Mouse (Mus musculus): ENCODE results near the gene Elf2. TPM values are rescaled to one million over a fixed set of nuclear protein-coding genes. Genes with fewer than 3 reads are reported as not detected.
A peak's percentile ranks its signal among the peaks of the same experiment; 100 is the strongest.

Gene Elf2
- polyA plus RNA-seq, 1 experiment from 2014 or later = 53.5 TPM

- Histone ChIP-seq H3K27ac (ENCODE audit: low read length) (no peak overlapping the region), H3K9ac (ENCODE audit: low read depth, low read length) (no peak overlapping the region), H3K36me3 (ENCODE audit: control insufficient read depth, insufficient read depth, low read length) (no peaks in the 10 kb centered on the region), H3K4me3 (ENCODE audit: low read length) (no peak overlapping the region), H3K4me2 (ENCODE audit: low read depth, low read length) (no peak overlapping the region), H3K27me3 (replicated peaks; ENCODE audit: control insufficient read depth, insufficient read depth, low read length) (no peaks in the 10 kb centered on the region), H3K9me3 (ENCODE audit: control insufficient read depth, low read length) (no peaks in the 10 kb centered on the region), H3K4me1 (ENCODE audit: control insufficient read depth, insufficient read depth, low read length) (peaks cover 16% of the 10 kb centered on the region)
- no peak for ATAC-seq
- 86% methylated on average over 3 of the region's 3 CpGs for WGBS
Observed at GRCm38 (mm10) chr3:51229226-51229625, 111.2 kb downstream of the Elf2 start.

DNA sequence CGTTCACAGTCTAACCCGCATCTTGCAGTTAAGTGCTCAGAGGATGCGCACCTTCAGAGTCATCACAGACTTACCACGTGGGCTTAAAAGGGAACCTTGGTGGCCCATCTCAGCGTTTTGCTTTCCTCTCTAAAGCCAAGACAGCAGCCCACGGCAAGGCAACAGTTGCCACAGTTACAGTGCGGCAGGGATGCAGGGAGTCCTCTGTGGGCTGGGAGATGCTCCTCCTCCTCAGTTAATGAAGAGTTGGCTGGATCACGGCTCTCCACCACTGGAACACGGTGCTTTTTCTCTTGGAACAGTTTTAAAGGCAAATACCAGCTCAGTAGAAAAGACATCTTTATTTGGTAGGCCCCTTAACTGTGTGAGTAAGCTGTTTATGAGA, 111.7 kb downstream of the Elf2 start:
- Histone ChIP-seq H3K27ac (ENCODE audit: low read length) (no peak overlapping the region), H3K4me3 (ENCODE audit: low read length) (no peak overlapping the region), H3K9ac (ENCODE audit: low read depth, low read length) (no peak overlapping the region), H3K9me3 (ENCODE audit: control insufficient read depth, low read length) (no peaks in the 10 kb centered on the region), H3K4me1 (ENCODE audit: control insufficient read depth, insufficient read depth, low read length) (peaks cover 12% of the 10 kb centered on the region), H3K36me3 (ENCODE audit: control insufficient read depth, insufficient read depth, low read length) (no peaks in the 10 kb centered on the region), H3K4me2 (ENCODE audit: low read depth, low read length) (no peak overlapping the region), H3K27me3 (replicated peaks; ENCODE audit: control insufficient read depth, insufficient read depth, low read length) (no peaks in the 10 kb centered on the region)
- 79% methylated on average over 9 of the region's 9 CpGs for WGBS
- no peak for ATAC-seq

DNA sequence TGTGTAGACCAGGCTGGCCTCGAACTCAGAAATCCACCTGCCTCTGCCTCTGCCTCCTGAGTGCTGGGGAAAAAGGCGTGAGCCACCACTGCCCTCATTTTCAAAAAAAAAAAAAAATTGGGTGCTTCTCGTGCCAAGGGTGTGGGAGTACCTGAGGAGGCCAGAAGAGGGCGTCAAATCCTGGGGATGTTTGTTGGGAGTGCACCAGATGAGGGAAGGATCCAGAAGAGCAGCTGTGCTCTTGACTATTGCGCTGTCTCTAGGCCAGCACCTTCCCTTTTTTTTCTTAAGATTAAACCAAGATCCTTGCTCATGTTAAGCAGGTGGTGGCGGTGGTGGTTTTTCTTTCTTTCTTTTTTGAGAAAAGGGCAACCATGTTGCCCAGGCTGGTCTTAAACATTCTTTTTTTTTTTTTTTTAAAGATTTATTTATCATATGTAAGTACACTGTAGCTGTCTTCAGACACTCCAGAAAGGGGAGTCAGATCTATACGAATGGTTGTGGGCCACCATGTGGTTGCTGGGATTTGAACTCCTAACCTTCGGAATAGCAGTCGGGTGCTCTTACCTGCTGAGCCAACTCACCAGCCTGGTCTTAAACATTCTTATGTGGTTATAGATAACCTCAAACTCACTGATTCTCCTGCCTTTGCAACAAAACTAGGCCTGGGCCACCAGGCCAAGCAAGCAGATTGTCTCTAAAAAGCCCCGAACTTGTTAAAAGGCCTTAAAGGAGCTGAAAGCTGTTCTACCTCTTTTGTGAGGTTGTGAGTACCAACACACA, 112.2 kb downstream of the Elf2 start:
- Histone ChIP-seq H3K4me3 (ENCODE audit: low read length) (no peak overlapping the region), H3K27ac (ENCODE audit: low read length) (no peak overlapping the region), H3K9me3 (ENCODE audit: control insufficient read depth, low read length) (no peaks in the 10 kb centered on the region), H3K4me2 (ENCODE audit: low read depth, low read length) (no peak overlapping the region), H3K4me1 (ENCODE audit: control insufficient read depth, insufficient read depth, low read length) (peaks cover 7% of the 10 kb centered on the region), H3K36me3 (ENCODE audit: control insufficient read depth, insufficient read depth, low read length) (no peaks in the 10 kb centered on the region), H3K27me3 (replicated peaks; ENCODE audit: control insufficient read depth, insufficient read depth, low read length) (no peaks in the 10 kb centered on the region), H3K9ac (ENCODE audit: low read depth, low read length) (no peak overlapping the region)
- 77% methylated on average over 10 of the region's 10 CpGs for WGBS
- no peak for ATAC-seq

GRCm38 (mm10) chr3:51226601-51227000, 113.9 kb downstream of the Elf2 start:
- no peak for ATAC-seq
- Histone ChIP-seq H3K9me3 (ENCODE audit: control insufficient read depth, low read length) (no peaks in the 10 kb centered on the region), H3K4me3 (ENCODE audit: low read length) (no peak overlapping the region), H3K9ac (ENCODE audit: low read depth, low read length) (no peak overlapping the region), H3K27ac (ENCODE audit: low read length) (no peak overlapping the region), H3K36me3 (ENCODE audit: control insufficient read depth, insufficient read depth, low read length) (no peaks in the 10 kb centered on the region), H3K27me3 (replicated peaks; ENCODE audit: control insufficient read depth, insufficient read depth, low read length) (no peaks in the 10 kb centered on the region), H3K4me1 (ENCODE audit: control insufficient read depth, insufficient read depth, low read length) (peaks cover 9% of the 10 kb centered on the region; the same call in 1 of the 2 replicates), H3K4me2 (ENCODE audit: low read depth, low read length) (no peak overlapping the region)
- 80% methylated on average over 3 of the region's 3 CpGs for WGBS

GRCm38 (mm10) chr3:51225979-51226378, 114.5 kb downstream of the Elf2 start:
- Histone ChIP-seq H3K9ac (ENCODE audit: low read depth, low read length) (no peak overlapping the region), H3K36me3 (ENCODE audit: control insufficient read depth, insufficient read depth, low read length) (no peaks in the 10 kb centered on the region), H3K27me3 (replicated peaks; ENCODE audit: control insufficient read depth, insufficient read depth, low read length) (no peaks in the 10 kb centered on the region), H3K4me2 (ENCODE audit: low read depth, low read length) (peak overlapping the region; percentile 89; the same call in 1 of the 2 replicates), H3K9me3 (ENCODE audit: control insufficient read depth, low read length) (no peaks in the 10 kb centered on the region), H3K4me3 (ENCODE audit: low read length) (no peak overlapping the region), H3K27ac (ENCODE audit: low read length) (no peak overlapping the region), H3K4me1 (ENCODE audit: control insufficient read depth, insufficient read depth, low read length) (peaks cover 9% of the 10 kb centered on the region; the same call in 1 of the 2 replicates)
- ATAC-seq = no peak
- WGBS = 94% methylated on average over 10 of the region's 10 CpGs

DNA sequence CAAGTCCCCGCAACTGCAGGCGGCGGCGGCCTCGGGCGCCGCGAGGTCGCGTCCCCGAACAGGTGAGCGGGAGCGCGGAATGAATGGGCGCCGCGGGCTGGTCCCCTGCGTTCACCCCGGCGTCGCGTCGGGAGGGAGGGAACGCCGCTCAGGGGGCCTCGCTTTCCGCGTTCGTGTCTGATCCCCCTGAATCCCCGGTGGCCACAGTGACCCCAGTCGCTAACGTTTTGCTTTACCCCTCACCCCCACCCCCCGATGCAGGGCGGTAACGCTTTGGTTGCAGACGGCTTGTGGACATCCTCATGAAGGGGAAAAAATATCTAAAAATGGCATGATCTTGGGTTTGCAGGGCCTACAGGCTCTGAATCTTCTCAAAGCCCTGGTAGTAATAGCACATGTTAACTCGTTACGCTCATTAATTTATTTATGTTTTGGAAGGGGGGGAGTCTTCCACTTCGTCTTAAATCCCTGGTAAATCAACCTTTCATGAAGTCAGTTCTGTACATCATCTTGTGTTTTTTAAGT, 115.2 kb downstream of the Elf2 start:
- no peaks in the 10 kb centered on the region for H3K36me3 ChIP-seq (ENCODE audit: control insufficient read depth, insufficient read depth, low read length)
- peak overlapping the region; percentile 86 for H3K9ac ChIP-seq (ENCODE audit: low read depth, low read length)
- H3K9me3 ChIP-seq (ENCODE audit: control insufficient read depth, low read length) = no peaks in the 10 kb centered on the region
- H3K4me3 ChIP-seq (ENCODE audit: low read length) = peak overlapping the region; percentile 88
- peak overlapping the region; percentile 89 for H3K4me2 ChIP-seq (ENCODE audit: low read depth, low read length)
- H3K27me3 ChIP-seq (replicated peaks; ENCODE audit: control insufficient read depth, insufficient read depth, low read length) = no peaks in the 10 kb centered on the region
- WGBS = under 1% methylated on average over 36 of the region's 39 CpGs
- no peak for ATAC-seq
- peak overlapping the region; percentile 96 for H3K27ac ChIP-seq (ENCODE audit: low read length)
- peaks cover 9% of the 10 kb centered on the region; the same call in 1 of the 2 replicates for H3K4me1 ChIP-seq (ENCODE audit: control insufficient read depth, insufficient read depth, low read length)

DNA sequence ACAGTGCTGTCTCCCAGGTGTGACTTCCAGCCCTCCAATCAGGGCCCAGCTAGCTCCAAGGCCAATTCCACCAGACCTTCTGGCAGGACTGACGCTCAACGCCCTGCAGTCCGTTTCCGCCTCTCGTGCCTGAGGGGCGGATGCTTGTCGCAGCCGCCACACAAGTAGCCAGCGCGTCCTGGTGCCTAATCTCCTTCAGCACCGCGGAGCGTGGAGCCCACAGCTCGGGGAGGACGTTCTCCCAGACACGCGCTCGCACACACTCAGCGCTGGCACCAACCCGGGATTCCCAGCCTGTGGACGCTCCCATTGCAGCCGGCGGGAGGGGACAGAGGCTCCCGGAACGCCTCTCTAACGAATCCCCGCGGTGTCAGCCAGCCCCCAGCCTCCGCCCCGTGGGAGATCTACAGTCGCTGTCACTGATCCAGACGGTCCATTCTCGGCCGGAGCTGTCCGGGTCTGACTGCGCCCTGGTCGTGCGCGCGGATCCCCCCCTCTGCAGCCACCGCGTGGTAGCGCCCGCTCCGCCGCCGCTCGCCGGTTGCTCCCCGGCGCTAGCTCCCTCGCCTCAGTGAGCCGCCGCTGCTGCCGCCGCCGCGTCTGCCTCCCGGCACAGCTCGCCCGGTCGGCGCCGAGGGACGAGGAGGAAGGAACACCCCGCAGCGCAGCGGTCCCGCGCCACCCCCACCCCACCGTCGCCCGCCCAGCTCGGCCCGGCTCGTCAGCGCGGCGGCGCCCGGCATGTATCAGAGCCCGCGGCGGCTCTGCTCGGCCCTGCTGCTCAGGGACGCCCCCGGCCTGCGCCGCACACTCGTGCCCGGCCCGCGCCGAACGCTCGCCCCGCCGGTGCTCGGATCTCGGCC, 115.9 kb downstream of the Elf2 start, which contains the start of gene Noct:
TSS of gene Noct (plus strand) at position 85 of the 863 bp plus-strand sequence.
- Histone ChIP-seq H3K27ac (ENCODE audit: low read length) (peak within 1 kb of the TSS; percentile 96), H3K9me3 (ENCODE audit: control insufficient read depth, low read length) (no peaks in the 10 kb centered on the region), H3K9ac (ENCODE audit: low read depth, low read length) (peak within 1 kb of the TSS; percentile 86), H3K36me3 (ENCODE audit: control insufficient read depth, insufficient read depth, low read length) (no peaks in the 10 kb centered on the region), H3K4me2 (ENCODE audit: low read depth, low read length) (peak within 1 kb of the TSS; percentile 89), H3K4me1 (ENCODE audit: control insufficient read depth, insufficient read depth, low read length) (peaks cover 9% of the 10 kb centered on the region; the same call in 1 of the 2 replicates), H3K4me3 (ENCODE audit: low read length) (peak within 1 kb of the TSS; percentile 88), H3K27me3 (replicated peaks; ENCODE audit: control insufficient read depth, insufficient read depth, low read length) (no peaks in the 10 kb centered on the region)
- ATAC-seq = peak; percentile 92
- WGBS = under 1% methylated on average over 85 of the region's 100 CpGs

DNA sequence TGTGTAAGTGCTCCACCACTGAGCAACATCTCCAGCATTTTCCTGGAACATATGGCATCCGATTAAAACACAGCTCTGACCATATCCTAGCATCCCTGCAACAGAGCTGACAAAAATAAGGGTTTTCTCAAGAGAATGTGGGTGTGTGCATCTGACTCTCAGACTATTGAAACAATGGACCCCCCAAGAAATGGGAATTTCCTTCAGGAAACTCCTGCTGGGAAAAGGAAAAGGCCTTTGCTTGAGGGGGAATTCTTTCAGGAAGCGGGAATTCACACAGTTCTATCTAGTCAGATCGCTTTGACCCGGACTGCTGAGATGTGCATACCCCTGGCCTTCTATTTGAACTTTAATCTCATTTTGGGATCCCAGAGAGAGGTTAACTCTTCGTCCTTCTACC, 116.9 kb downstream of the Elf2 start:
- peak overlapping the region; percentile 89 for H3K4me2 ChIP-seq (ENCODE audit: low read depth, low read length)
- WGBS = 28% methylated on average over 5 of the region's 5 CpGs
- H3K27me3 ChIP-seq (replicated peaks; ENCODE audit: control insufficient read depth, insufficient read depth, low read length) = no peaks in the 10 kb centered on the region
- peaks cover 9% of the 10 kb centered on the region; the same call in 1 of the 2 replicates for H3K4me1 ChIP-seq (ENCODE audit: control insufficient read depth, insufficient read depth, low read length)
- H3K27ac ChIP-seq (ENCODE audit: low read length) = peak overlapping the region; percentile 16; the same call in 1 of the 2 replicates
- H3K9me3 ChIP-seq (ENCODE audit: control insufficient read depth, low read length) = no peaks in the 10 kb centered on the region
- peak overlapping the region; percentile 86 for H3K9ac ChIP-seq (ENCODE audit: low read depth, low read length)
- peak overlapping the region; percentile 88 for H3K4me3 ChIP-seq (ENCODE audit: low read length)
- no peak for ATAC-seq
- no peaks in the 10 kb centered on the region for H3K36me3 ChIP-seq (ENCODE audit: control insufficient read depth, insufficient read depth, low read length)

All from intestine, embryonic 16.5 days (tissue).